Mouse (Mus musculus): ENCODE data around the gene Chtop. TPM values are rescaled to one million over a fixed set of nuclear protein-coding genes. Genes with fewer than 3 reads are reported as not detected.

Chtop gene
- polyA plus RNA-seq, 1 experiment from 2014 or later = 202 TPM

GRCm38 (mm10) chr3:90472213-90472612 lies 37.1 kb downstream of the Chtop start:
- no peak for ATAC-seq
- peaks cover 5% of the 10 kb centered on the region for H3K4me1 ChIP-seq (replicated peaks; ENCODE audit: control insufficient read depth, insufficient read depth, low read length)
- no peak overlapping the region for H3K9ac ChIP-seq (replicated peaks; ENCODE audit: low read depth, low read length)
- WGBS = 24% methylated on average over 3 of the region's 3 CpGs
- H3K4me2 ChIP-seq (ENCODE audit: low read length) = no peak overlapping the region
- no peaks in the 10 kb centered on the region for H3K36me3 ChIP-seq (ENCODE audit: control insufficient read depth, insufficient read depth)
- 0 out of 2 replicates have a peak, but pooled peaks cover 2% of the 10 kb centered on the region for H3K27me3 ChIP-seq (replicated peaks; ENCODE audit: control insufficient read depth, insufficient read depth, low read length)
- H3K9me3 ChIP-seq (ENCODE audit: control insufficient read depth, low read length) = no peaks in the 10 kb centered on the region
- H3K27ac ChIP-seq (ENCODE audit: low read length) = no peak overlapping the region
- H3K4me3 ChIP-seq (replicated peaks; ENCODE audit: low read length) = no peak overlapping the region

- WGBS = 94% methylated on average over 10 of the region's 10 CpGs
- no peak for ATAC-seq
- H3K36me3 ChIP-seq (ENCODE audit: control insufficient read depth, insufficient read depth) = no peaks in the 10 kb centered on the region
- no peak overlapping the region for H3K4me3 ChIP-seq (replicated peaks; ENCODE audit: low read length)
- H3K9me3 ChIP-seq (ENCODE audit: control insufficient read depth, low read length) = no peaks in the 10 kb centered on the region
- no peak overlapping the region for H3K4me2 ChIP-seq (ENCODE audit: low read length)
- H3K27me3 ChIP-seq (replicated peaks; ENCODE audit: control insufficient read depth, insufficient read depth, low read length) = peaks cover 32% of the 10 kb centered on the region
- peaks cover 18% of the 10 kb centered on the region for H3K4me1 ChIP-seq (replicated peaks; ENCODE audit: control insufficient read depth, insufficient read depth, low read length)
- no peak overlapping the region for H3K9ac ChIP-seq (replicated peaks; ENCODE audit: low read depth, low read length)
- no peak overlapping the region for H3K27ac ChIP-seq (ENCODE audit: low read length)
Measured at GRCm38 (mm10) chr3:90467618-90468300, 41.5 kb downstream of the Chtop start.

GRCm38 (mm10) chr3:90466311-90466766 lies 43.0 kb downstream of the Chtop start:
- H3K9ac ChIP-seq (replicated peaks; ENCODE audit: low read depth, low read length) = peak overlapping the region; percentile 44
- H3K4me1 ChIP-seq (replicated peaks; ENCODE audit: control insufficient read depth, insufficient read depth, low read length) = peaks cover 18% of the 10 kb centered on the region
- WGBS = 0% methylated on average over 15 of the region's 15 CpGs
- H3K27me3 ChIP-seq (replicated peaks; ENCODE audit: control insufficient read depth, insufficient read depth, low read length) = peaks cover 39% of the 10 kb centered on the region
- no peaks in the 10 kb centered on the region for H3K36me3 ChIP-seq (ENCODE audit: control insufficient read depth, insufficient read depth)
- H3K27ac ChIP-seq (ENCODE audit: low read length) = no peak overlapping the region
- no peaks in the 10 kb centered on the region for H3K9me3 ChIP-seq (ENCODE audit: control insufficient read depth, low read length)
- H3K4me3 ChIP-seq (replicated peaks; ENCODE audit: low read length) = peak overlapping the region; percentile 50
- ATAC-seq = peak; percentile 34; the same call in 1 of the 2 replicates
- peak overlapping the region; percentile 99 for H3K4me2 ChIP-seq (ENCODE audit: low read length)

GRCm38 (mm10) chr3:90465686-90466310 lies 43.5 kb downstream of the Chtop start, which contains the start of gene Npr1:
TSS of gene Npr1 (minus strand) at chr3:90465866.
- Histone ChIP-seq H3K4me1 (replicated peaks; ENCODE audit: control insufficient read depth, insufficient read depth, low read length) (peaks cover 18% of the 10 kb centered on the region), H3K36me3 (ENCODE audit: control insufficient read depth, insufficient read depth) (no peaks in the 10 kb centered on the region), H3K27ac (ENCODE audit: low read length) (no peak within 1 kb of the TSS), H3K27me3 (replicated peaks; ENCODE audit: control insufficient read depth, insufficient read depth, low read length) (peaks cover 39% of the 10 kb centered on the region), H3K4me3 (replicated peaks; ENCODE audit: low read length) (peak within 1 kb of the TSS; percentile 50), H3K9ac (replicated peaks; ENCODE audit: low read depth, low read length) (peak within 1 kb of the TSS; percentile 44), H3K9me3 (ENCODE audit: control insufficient read depth, low read length) (no peaks in the 10 kb centered on the region), H3K4me2 (ENCODE audit: low read length) (peak within 1 kb of the TSS; percentile 99)
- peak; percentile 62 for ATAC-seq
- under 1% methylated on average over 37 of the region's 49 CpGs for WGBS

- peak overlapping the region; percentile 44 for H3K9ac ChIP-seq (replicated peaks; ENCODE audit: low read depth, low read length)
- H3K4me3 ChIP-seq (replicated peaks; ENCODE audit: low read length) = peak overlapping the region; percentile 50
- no peak overlapping the region for H3K27ac ChIP-seq (ENCODE audit: low read length)
- peak overlapping the region; percentile 99 for H3K4me2 ChIP-seq (ENCODE audit: low read length)
- H3K9me3 ChIP-seq (ENCODE audit: control insufficient read depth, low read length) = no peaks in the 10 kb centered on the region
- under 1% methylated on average over 75 of the region's 75 CpGs for WGBS
- H3K4me1 ChIP-seq (replicated peaks; ENCODE audit: control insufficient read depth, insufficient read depth, low read length) = peaks cover 18% of the 10 kb centered on the region
- peak; percentile 30 for ATAC-seq
- no peaks in the 10 kb centered on the region for H3K36me3 ChIP-seq (ENCODE audit: control insufficient read depth, insufficient read depth)
- peaks cover 39% of the 10 kb centered on the region for H3K27me3 ChIP-seq (replicated peaks; ENCODE audit: control insufficient read depth, insufficient read depth, low read length)
Measured at GRCm38 (mm10) chr3:90465081-90465685, 44.1 kb downstream of the Chtop start.

- Histone ChIP-seq H3K27ac (ENCODE audit: low read length) (no peak overlapping the region), H3K4me3 (replicated peaks; ENCODE audit: low read length) (peak overlapping the region; percentile 50), H3K36me3 (ENCODE audit: control insufficient read depth, insufficient read depth) (no peaks in the 10 kb centered on the region), H3K27me3 (replicated peaks; ENCODE audit: control insufficient read depth, insufficient read depth, low read length) (peaks cover 39% of the 10 kb centered on the region), H3K4me1 (replicated peaks; ENCODE audit: control insufficient read depth, insufficient read depth, low read length) (peaks cover 18% of the 10 kb centered on the region), H3K9me3 (ENCODE audit: control insufficient read depth, low read length) (no peaks in the 10 kb centered on the region), H3K4me2 (ENCODE audit: low read length) (peak overlapping the region; percentile 99), H3K9ac (replicated peaks; ENCODE audit: low read depth, low read length) (no peak overlapping the region; the same call in 1 of the 2 replicates)
- WGBS = 13% methylated on average over 37 of the region's 37 CpGs
- no peak; the same call in 1 of the 2 replicates for ATAC-seq
Measured at GRCm38 (mm10) chr3:90464552-90465080, 44.7 kb downstream of the Chtop start.

- no peak overlapping the region for H3K9ac ChIP-seq (replicated peaks; ENCODE audit: low read depth, low read length)
- H3K4me2 ChIP-seq (ENCODE audit: low read length) = no peak overlapping the region
- H3K27me3 ChIP-seq (replicated peaks; ENCODE audit: control insufficient read depth, insufficient read depth, low read length) = peaks cover 36% of the 10 kb centered on the region
- no peaks in the 10 kb centered on the region for H3K36me3 ChIP-seq (ENCODE audit: control insufficient read depth, insufficient read depth)
- 27% methylated on average over 7 of the region's 7 CpGs for WGBS
- H3K4me3 ChIP-seq (replicated peaks; ENCODE audit: low read length) = no peak overlapping the region
- peaks cover 18% of the 10 kb centered on the region for H3K4me1 ChIP-seq (replicated peaks; ENCODE audit: control insufficient read depth, insufficient read depth, low read length)
- no peak for ATAC-seq
- H3K27ac ChIP-seq (ENCODE audit: low read length) = no peak overlapping the region
- H3K9me3 ChIP-seq (ENCODE audit: control insufficient read depth, low read length) = no peaks in the 10 kb centered on the region
Measured at GRCm38 (mm10) chr3:90462579-90462978, 46.7 kb downstream of the Chtop start.

- ATAC-seq = no peak
- WGBS = 87% methylated on average over 3 of the region's 3 CpGs
- Histone ChIP-seq H3K36me3 (ENCODE audit: control insufficient read depth, insufficient read depth) (no peaks in the 10 kb centered on the region), H3K27ac (ENCODE audit: low read length) (no peak overlapping the region), H3K4me3 (replicated peaks; ENCODE audit: low read length) (no peak overlapping the region), H3K9ac (replicated peaks; ENCODE audit: low read depth, low read length) (no peak overlapping the region), H3K9me3 (ENCODE audit: control insufficient read depth, low read length) (no peaks in the 10 kb centered on the region), H3K4me1 (replicated peaks; ENCODE audit: control insufficient read depth, insufficient read depth, low read length) (peaks cover 18% of the 10 kb centered on the region), H3K27me3 (replicated peaks; ENCODE audit: control insufficient read depth, insufficient read depth, low read length) (peaks cover 36% of the 10 kb centered on the region), H3K4me2 (ENCODE audit: low read length) (no peak overlapping the region)
Measured at GRCm38 (mm10) chr3:90461935-90462334, 47.4 kb downstream of the Chtop start.

- peaks cover 29% of the 10 kb centered on the region for H3K27me3 ChIP-seq (replicated peaks; ENCODE audit: control insufficient read depth, insufficient read depth, low read length)
- H3K9me3 ChIP-seq (ENCODE audit: control insufficient read depth, low read length) = no peaks in the 10 kb centered on the region
- WGBS = 81% methylated on average over 5 of the region's 5 CpGs
- H3K9ac ChIP-seq (replicated peaks; ENCODE audit: low read depth, low read length) = no peak overlapping the region
- H3K4me2 ChIP-seq (ENCODE audit: low read length) = no peak overlapping the region
- no peaks in the 10 kb centered on the region for H3K36me3 ChIP-seq (ENCODE audit: control insufficient read depth, insufficient read depth)
- H3K4me1 ChIP-seq (replicated peaks; ENCODE audit: control insufficient read depth, insufficient read depth, low read length) = peaks cover 7% of the 10 kb centered on the region
- ATAC-seq = no peak
- no peak overlapping the region for H3K27ac ChIP-seq (ENCODE audit: low read length)
- H3K4me3 ChIP-seq (replicated peaks; ENCODE audit: low read length) = no peak overlapping the region
Measured at GRCm38 (mm10) chr3:90460315-90460714, 49.0 kb downstream of the Chtop start.
